Mouse (Mus musculus) CD4-positive naive resting alpha-beta T cell, adult 76 days (primary cell): ENCODE measurements around the gene Klra6. TPM values are rescaled to one million over a fixed set of nuclear protein-coding genes. Genes with fewer than 3 reads are reported as not detected.

Experiments used
- total RNA-seq: library from RNA; stranded (reverse); gene quantifications from one replicate; pipeline ENCODE4 v1.2.4, GENCODE M21; 2023

The Klra6 gene
- not detected for total RNA-seq

DNA sequence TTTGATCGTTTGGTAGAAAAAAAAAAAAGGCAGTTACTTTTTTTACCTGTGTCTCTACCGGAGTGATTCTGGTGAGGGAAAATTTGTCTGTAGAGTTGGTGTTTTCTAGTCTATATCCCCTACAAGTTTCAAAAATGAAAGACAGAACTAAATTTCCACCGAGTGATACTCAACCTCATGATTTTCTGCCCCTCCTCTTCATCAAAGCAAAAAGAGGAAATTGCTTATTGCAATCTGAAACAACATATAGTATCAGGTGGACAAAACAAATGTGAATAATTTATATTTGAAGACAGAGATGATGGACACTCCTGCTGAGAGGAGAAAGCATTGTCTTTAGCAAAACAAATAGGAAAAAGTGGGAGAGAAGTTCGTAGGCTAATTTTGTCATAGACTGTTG lies at the start of gene Klra6:
Klra6 (minus strand) TSS at position 101 of the 400 bp plus-strand sequence.

GRCm38 (mm10) chr6:130067171-130067570 lies 40.4 kb upstream of the Klra6 start, which contains the start of gene Klra4:
TSS of gene Klra4 (minus strand) at chr6:130067271.

Other genes with a start within 250 kb of the Klra6 start
- gene Gm156, start 242.7 kb downstream of the Klra6 start, total RNA-seq = not detected
- not detected for gene Gm17631, start 164.3 kb downstream of the Klra6 start, total RNA-seq
- gene Klra17, start 150.3 kb downstream of the Klra6 start, total RNA-seq = 0.50 TPM
- not detected for gene Klra5, start 109.3 kb downstream of the Klra6 start, total RNA-seq
- 1.8 TPM for gene Klra4, start 40.3 kb upstream of the Klra6 start, total RNA-seq
- gene Klra8, start 102.9 kb upstream of the Klra6 start, total RNA-seq = 1.8 TPM
- gene Klra9, start 166.2 kb upstream of the Klra6 start, total RNA-seq = not detected
- gene Klra7, start 206.4 kb upstream of the Klra6 start, total RNA-seq = not detected